Mouse (Mus musculus) retina, adult 2 months (tissue): ENCODE measurements around the gene Ptpn6.
"Not testable (repeated sequence)": the region's sequence is repeated elsewhere in the genome, so short reads cannot be mapped to it uniquely, and the experiment has no call there.

ENCODE experiments used
- DNase-seq: peaks from one replicate; pipeline ENCODE4 v3.0.0-alpha.2; 2012; ENCODE audit warnings: low read depth, low spot score

Gene Ptpn6

GRCm38 (mm10) chr6:124699962-124700610 lies 38.4 kb downstream of the Ptpn6 start:
- DNase-seq: no peak

GRCm38 (mm10) chr6:124699366-124699765 lies 39.1 kb downstream of the Ptpn6 start:
- no peak for DNase-seq

GRCm38 (mm10) chr6:124698751-124699150 lies 39.8 kb downstream of the Ptpn6 start:
- no peak for DNase-seq

DNA sequence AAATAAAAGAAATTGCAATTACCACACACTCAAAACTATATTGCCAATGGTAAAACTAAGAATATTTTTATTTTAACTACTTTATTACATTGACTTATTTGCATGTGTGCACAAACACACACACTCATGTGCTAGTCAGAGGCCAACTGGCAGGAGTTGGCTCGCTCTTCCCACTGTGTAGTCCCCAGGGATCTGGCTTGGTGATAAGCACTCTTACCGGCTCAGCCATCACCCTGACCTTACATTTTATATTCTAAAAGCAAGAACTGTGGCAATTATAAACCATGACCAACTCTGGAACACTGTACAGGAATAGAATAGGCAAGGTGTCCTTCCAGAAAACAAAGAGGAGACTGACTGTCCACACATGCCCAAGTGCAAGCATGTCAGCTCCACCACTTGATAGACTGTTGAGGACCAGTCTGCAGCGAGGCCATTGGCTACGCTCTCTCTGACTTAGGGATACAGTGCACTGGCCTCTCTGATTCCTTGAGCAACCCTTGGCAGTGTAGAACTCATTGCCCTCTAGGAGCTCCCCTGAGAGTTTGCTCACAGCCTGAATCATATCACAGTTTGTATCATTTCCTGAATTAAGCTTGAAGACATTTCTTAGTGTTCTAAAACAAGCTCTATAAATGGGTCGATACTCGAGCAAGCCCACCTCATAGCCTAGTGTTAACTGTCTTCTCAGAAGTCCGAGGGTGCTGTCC lies 41.9 kb downstream of the Ptpn6 start:
- DNase-seq: no peak

DNA sequence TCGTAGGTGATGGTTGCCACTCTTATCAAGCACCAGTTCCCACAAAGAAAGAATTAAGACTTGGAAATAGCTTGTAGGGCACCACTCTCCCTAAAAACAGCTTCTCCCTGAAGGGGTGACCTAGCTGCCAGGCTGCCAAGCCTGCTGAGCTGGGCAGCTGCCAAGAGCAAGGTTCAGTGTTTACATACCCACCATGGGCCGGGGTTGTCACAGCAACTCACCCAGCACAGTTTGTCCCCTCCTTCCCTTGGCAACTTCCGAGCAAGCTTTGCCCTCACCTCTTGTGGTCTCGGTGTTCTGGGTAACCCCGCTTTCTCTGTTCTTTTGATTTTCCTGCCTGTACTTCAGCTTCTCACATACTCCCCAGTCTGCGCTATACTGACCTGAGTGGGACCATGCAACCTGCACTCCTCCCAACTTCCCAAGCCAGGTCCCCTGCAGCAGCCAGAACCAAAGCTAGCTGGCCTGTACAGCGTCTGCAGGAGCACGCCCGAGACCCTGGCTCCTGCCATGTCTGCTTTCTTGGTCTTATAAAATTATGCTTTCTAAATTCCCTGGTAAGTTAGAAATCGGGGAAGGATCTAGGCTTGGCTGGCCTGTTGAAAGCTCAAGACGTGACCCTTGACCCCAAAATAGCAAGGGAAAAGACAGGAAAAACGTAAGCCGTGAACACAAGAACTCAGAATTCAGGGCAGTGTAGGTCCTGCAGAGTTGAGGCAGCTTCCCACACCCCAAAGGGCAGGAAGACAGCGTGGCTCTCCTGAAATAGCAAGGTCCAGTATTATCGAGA lies 44.2 kb downstream of the Ptpn6 start:
- DNase-seq: no peak

DNA sequence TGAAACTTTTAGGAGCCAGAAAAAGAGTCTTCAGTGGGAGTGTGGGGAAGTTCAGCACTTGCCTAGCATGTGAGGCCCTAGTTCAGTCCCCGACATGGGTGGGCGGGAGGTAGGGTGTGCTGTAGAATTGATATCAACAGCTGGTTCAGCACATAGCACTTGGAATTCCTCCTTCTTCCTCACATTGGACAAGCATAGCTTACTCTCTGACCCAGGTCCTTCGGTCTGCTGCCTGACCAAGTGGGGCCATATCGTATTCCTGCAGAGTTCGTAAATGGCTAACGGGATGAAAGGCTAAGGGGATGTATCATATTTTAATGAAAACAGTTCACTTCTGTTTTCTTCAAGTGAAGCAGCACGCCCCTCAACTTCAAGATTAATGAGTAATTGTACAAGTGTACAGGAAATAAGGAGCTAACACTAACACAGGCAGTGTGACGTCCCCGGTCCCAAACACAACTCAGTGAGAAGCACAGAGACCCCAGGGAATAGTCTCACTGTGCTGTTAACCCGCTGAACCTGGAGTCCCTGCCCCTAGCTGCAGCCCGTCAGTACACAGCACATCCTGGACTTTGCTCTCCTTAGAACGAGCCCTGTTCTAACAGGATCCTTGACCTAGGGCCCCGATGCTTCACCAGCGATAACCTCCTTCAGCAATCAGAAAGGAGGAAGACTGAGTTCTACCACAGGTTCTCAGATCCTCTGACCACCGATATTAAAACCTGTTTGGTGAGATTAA lies 45.1 kb downstream of the Ptpn6 start:
- DNase-seq: no peak

GRCm38 (mm10) chr6:124690517-124690916 lies 48.0 kb downstream of the Ptpn6 start:
- DNase-seq: no peak

- DNase-seq: no peak
Observed at GRCm38 (mm10) chr6:124689011-124689410, 49.5 kb downstream of the Ptpn6 start.

- DNase-seq: no peak
Observed at GRCm38 (mm10) chr6:124688151-124688758, 50.3 kb downstream of the Ptpn6 start.

DNA sequence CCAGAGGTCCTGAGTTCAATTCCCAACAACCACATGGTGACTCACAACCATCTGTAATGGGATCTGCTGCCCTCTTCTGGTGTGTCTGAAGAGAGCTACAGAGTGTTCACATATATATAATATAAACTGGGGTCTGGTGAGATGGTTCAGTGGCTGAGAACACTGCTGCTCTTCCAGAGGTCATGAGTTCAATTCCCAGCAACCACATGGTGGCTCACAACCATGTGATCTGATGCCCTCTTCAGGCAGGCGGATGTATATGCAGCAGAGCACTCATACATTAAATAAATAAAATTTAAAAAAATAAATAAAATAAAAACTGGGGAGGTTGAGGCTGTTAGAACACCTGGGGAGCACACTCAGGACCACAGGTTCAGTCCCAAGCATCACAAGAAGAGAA lies 51.9 kb downstream of the Ptpn6 start:
- not testable (repeated sequence) for DNase-seq

GRCm38 (mm10) chr6:124685606-124686386 lies 52.7 kb downstream of the Ptpn6 start:
- DNase-seq: no peak

GRCm38 (mm10) chr6:124683591-124684417 lies 54.7 kb downstream of the Ptpn6 start:
- DNase-seq: no peak

DNA sequence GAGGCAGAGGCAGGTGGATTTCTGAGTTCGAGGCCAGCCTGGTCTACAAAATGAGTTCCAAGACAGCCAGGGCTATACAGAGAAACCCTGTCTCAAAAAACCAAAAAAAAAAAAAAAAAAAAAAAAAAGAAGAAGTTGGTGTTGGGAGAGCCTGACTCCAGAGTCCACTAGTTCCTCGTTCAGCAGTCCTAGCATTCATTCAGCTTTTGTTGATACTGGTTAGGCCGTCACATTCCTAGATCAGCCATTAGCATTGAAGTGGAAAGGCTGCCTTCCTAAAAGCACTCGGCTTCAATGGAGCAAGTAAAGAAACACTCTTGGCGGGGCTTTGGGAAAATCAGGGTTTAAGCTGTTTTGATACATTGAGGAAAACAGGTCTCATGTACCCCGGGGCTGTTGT lies 56.2 kb downstream of the Ptpn6 start:
- DNase-seq: not testable (repeated sequence)

DNA sequence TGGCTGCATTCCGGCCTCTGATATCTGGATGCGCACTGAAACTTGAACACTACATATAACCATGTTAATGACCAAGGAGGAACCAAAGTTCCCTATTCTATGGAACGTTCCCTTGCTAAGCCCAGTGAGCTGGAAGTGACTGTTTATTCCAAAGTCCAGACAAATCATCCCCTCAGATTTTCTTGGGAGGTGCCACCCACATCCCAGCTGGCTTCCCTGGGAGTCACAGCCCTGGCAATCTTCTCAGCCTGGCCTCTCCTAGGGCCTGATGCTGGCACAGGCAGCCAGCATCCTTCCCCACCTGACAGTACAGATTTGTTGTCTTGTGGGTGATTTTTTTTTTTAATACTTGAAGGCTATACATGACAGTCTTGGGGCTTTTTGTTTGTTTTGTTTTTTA lies 59.0 kb downstream of the Ptpn6 start:
- no peak for DNase-seq

GRCm38 (mm10) chr6:124678769-124679168 lies 59.7 kb downstream of the Ptpn6 start:
- DNase-seq: no peak

GRCm38 (mm10) chr6:124676171-124676570 lies 62.3 kb downstream of the Ptpn6 start:
- DNase-seq: no peak

GRCm38 (mm10) chr6:124674591-124674990 lies 63.9 kb downstream of the Ptpn6 start:
- DNase-seq: no peak

- DNase-seq: no peak
Observed at GRCm38 (mm10) chr6:124673619-124674018, 64.9 kb downstream of the Ptpn6 start.

- DNase-seq: no peak
Observed at GRCm38 (mm10) chr6:124672100-124672499, 66.4 kb downstream of the Ptpn6 start.
